Mouse (Mus musculus): ENCODE results near the gene Gadd45gip1. TPM values are rescaled to one million over a fixed set of nuclear protein-coding genes. Genes with fewer than 3 reads are reported as not detected.

The Gadd45gip1 gene
- polyA plus RNA-seq, 1 experiment = 52.9 TPM

DNA sequence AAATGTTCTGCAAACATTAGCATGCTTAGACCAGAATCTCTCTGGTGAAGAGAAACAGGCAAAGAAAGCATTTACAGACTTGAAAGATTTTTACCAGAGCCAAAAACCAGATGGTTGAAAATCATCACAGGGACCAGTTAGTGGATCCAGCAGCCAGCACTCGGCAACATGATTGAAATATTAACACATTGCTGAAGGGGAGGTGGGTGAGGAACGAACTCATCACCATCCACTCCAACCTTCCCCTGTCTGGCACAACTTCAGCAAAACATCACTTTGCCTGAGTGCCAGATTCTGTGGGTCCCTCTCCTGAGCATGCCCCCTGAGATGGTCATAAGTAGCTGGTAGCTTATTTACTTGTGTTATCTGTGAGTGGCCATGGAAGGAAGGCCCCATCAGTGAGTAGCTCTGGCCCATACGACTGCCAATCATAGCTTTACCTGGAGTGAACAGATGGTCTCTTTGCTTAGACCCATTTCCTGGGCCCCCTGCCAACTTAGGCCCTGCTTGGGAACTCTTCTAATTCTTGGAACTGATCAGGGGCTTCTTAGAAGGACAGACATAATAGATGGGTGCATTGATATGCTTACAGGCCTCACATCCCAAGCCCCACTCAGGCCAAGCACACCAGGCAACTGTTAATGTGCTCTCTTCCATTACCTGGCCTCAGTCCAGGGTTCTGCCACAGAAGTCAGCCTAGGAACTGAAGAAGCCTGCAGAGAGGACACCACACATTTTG lies 46.1 kb downstream of the Gadd45gip1 start:
- no peak overlapping the region for H3K27ac ChIP-seq (ENCODE audit: control insufficient read depth, insufficient read depth, low read length)
- DNase-seq = no peak
- no peak for TF ChIP-seq CTCF (IDR thresholded peaks at IDR 0.05; ENCODE audit: borderline replicate concordance, control insufficient read depth, extremely low read depth, insufficient read depth, low read length, poor library complexity)
- no peak for TF ChIP-seq POLR2A (IDR thresholded peaks at IDR 0.05; ENCODE audit: control insufficient read depth, extremely low read depth, insufficient read depth, low read length, poor library complexity)
- H3K4me3 ChIP-seq (ENCODE audit: control insufficient read depth, insufficient read depth, low read length) = no peak overlapping the region
- H3K4me1 ChIP-seq (replicated peaks; ENCODE audit: control insufficient read depth, insufficient read depth, low read length) = peaks cover 8% of the 10 kb centered on the region
- no peaks in the 10 kb centered on the region for H3K36me3 ChIP-seq (ENCODE audit: control insufficient read depth, insufficient read depth, low read length)
- no peaks in the 10 kb centered on the region for H3K27me3 ChIP-seq (ENCODE audit: control insufficient read depth, insufficient read depth, low read length)
- 87% methylated on average over 3 of the region's 3 CpGs for WGBS

DNA sequence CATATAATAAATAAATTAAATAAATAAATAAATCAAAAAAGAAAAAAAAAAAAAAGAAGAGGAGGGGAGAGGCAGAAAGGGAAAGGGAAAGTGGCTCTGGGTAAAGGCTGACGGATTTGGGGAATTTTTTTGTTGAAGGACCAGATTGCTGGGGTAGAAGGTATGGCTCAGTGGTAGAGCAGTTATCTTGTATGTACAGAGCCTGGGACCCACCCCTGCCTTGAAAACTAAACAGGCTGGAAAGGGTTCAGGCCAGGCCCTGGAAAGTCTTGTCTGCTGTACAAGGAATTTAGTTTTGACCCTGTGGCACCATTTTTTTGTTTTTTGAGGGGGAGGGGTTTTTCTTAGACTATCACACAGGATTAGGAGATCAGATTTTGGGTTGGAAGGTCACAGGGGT lies 47.6 kb downstream of the Gadd45gip1 start:
- Histone ChIP-seq H3K27me3 (ENCODE audit: control insufficient read depth, insufficient read depth, low read length) (no peaks in the 10 kb centered on the region), H3K36me3 (ENCODE audit: control insufficient read depth, insufficient read depth, low read length) (no peaks in the 10 kb centered on the region), H3K4me3 (ENCODE audit: control insufficient read depth, insufficient read depth, low read length) (no peak overlapping the region), H3K27ac (ENCODE audit: control insufficient read depth, insufficient read depth, low read length) (no peak overlapping the region), H3K4me1 (replicated peaks; ENCODE audit: control insufficient read depth, insufficient read depth, low read length) (no peaks in the 10 kb centered on the region)
- 94% methylated on average over 1 of the region's 1 CpGs for WGBS
- no peak for DNase-seq
- TF ChIP-seq POLR2A (IDR thresholded peaks at IDR 0.05; ENCODE audit: control insufficient read depth, extremely low read depth, insufficient read depth, low read length, poor library complexity) (no peak), CTCF (IDR thresholded peaks at IDR 0.05; ENCODE audit: borderline replicate concordance, control insufficient read depth, extremely low read depth, insufficient read depth, low read length, poor library complexity) (no peak)

DNA sequence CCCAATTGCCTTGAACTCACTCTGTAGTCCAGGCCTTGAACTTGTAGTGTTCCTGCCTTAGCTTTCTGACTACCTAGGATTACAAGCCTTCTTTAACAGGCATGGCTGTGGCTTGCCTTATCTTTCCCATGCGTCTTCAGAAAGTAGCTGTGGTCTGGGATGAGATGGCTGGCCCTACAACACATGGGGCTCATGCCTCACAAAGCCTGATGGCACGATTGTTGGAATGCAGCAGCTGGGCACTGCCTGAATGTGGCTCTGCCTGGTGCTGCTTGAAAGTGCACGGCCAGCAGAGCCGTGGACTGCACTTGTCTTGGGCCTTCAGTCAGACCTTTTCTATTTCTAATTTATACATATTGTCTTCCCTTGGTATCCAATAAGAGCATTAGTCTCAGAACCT lies 53.4 kb downstream of the Gadd45gip1 start:
- Histone ChIP-seq H3K36me3 (ENCODE audit: control insufficient read depth, insufficient read depth, low read length) (peaks cover 12% of the 10 kb centered on the region), H3K4me1 (replicated peaks; ENCODE audit: control insufficient read depth, insufficient read depth, low read length) (no peaks in the 10 kb centered on the region), H3K27me3 (ENCODE audit: control insufficient read depth, insufficient read depth, low read length) (no peaks in the 10 kb centered on the region), H3K4me3 (ENCODE audit: control insufficient read depth, insufficient read depth, low read length) (no peak overlapping the region), H3K27ac (ENCODE audit: control insufficient read depth, insufficient read depth, low read length) (no peak overlapping the region)
- no peak for DNase-seq
- TF ChIP-seq CTCF (IDR thresholded peaks at IDR 0.05; ENCODE audit: borderline replicate concordance, control insufficient read depth, extremely low read depth, insufficient read depth, low read length, poor library complexity) (no peak), POLR2A (IDR thresholded peaks at IDR 0.05; ENCODE audit: control insufficient read depth, extremely low read depth, insufficient read depth, low read length, poor library complexity) (no peak)
- 93% methylated on average over 4 of the region's 4 CpGs for WGBS

Other genes starting within 250 kb of the Gadd45gip1 start
- 29.2 and 33.7 TPM in 2 replicates for gene Ier2, start 168.7 kb upstream of the Gadd45gip1 start, polyA plus RNA-seq (2012; rRNA removed)
- 169 and 181 TPM in 2 replicates for gene Trmt1, start 145.2 kb upstream of the Gadd45gip1 start, polyA plus RNA-seq (2012; rRNA removed)
- gene Nacc1, start 143.7 kb upstream of the Gadd45gip1 start, polyA plus RNA-seq (2012; rRNA removed) = 155 and 182 TPM in 2 replicates
- 7.1 and 7.5 TPM in 2 replicates for gene Lyl1, start 130.1 kb upstream of the Gadd45gip1 start, polyA plus RNA-seq (2012; rRNA removed)
- gene G430095P16Rik, start 108.5 kb upstream of the Gadd45gip1 start, polyA plus RNA-seq (2012; rRNA removed) = 1.8 and 2.6 TPM in 2 replicates
- gene Nfix, start 31.2 kb upstream of the Gadd45gip1 start, polyA plus RNA-seq (2012; rRNA removed) = 17.7 and 18.2 TPM in 2 replicates
- gene Dand5, start 8.7 kb upstream of the Gadd45gip1 start, polyA plus RNA-seq (2012; rRNA removed) = 2.2 TPM in 2 replicates
- gene Rad23a, start 9.1 kb downstream of the Gadd45gip1 start, polyA plus RNA-seq (2012; rRNA removed) = 109 and 117 TPM in 2 replicates
- 182 and 186 TPM in 2 replicates for gene Calr, start 15.4 kb downstream of the Gadd45gip1 start, polyA plus RNA-seq (2012; rRNA removed)
- gene Farsa, start 25.5 kb downstream of the Gadd45gip1 start, polyA plus RNA-seq (2012; rRNA removed) = 93.5 and 103 TPM in 2 replicates
- gene Syce2, start 40.6 kb downstream of the Gadd45gip1 start, polyA plus RNA-seq (2012; rRNA removed) = 9.4 and 11.6 TPM in 2 replicates
- 78.7 and 85.2 TPM in 2 replicates for gene Gcdh, start 62.4 kb downstream of the Gadd45gip1 start, polyA plus RNA-seq (2012; rRNA removed)
- 0.13 and 0.23 TPM in 2 replicates for gene Klf1, start 70.4 kb downstream of the Gadd45gip1 start, polyA plus RNA-seq (2012; rRNA removed)
- 16.4 and 23.8 TPM in 2 replicates for gene Dnase2a, start 77.0 kb downstream of the Gadd45gip1 start, polyA plus RNA-seq (2012; rRNA removed)
- gene Mast1, start 105.8 kb downstream of the Gadd45gip1 start, polyA plus RNA-seq (2012; rRNA removed) = 0.35 and 0.36 TPM in 2 replicates
- 0.13 and 0.17 TPM in 2 replicates for gene Rtbdn, start 115.5 kb downstream of the Gadd45gip1 start, polyA plus RNA-seq (2012; rRNA removed)
- gene Gm49661, start 137.9 kb downstream of the Gadd45gip1 start, polyA plus RNA-seq (2012; rRNA removed) = 4.3 TPM in 1 of 2 replicates, not detected in the other
- gene Prdx2, start 138.1 kb downstream of the Gadd45gip1 start, polyA plus RNA-seq (2012; rRNA removed) = 162 and 183 TPM in 2 replicates
- 69.4 and 76.1 TPM in 2 replicates for gene Rnaseh2a, start 138.2 kb downstream of the Gadd45gip1 start, polyA plus RNA-seq (2012; rRNA removed)
- gene Junb, start 147.2 kb downstream of the Gadd45gip1 start, polyA plus RNA-seq (2012; rRNA removed) = 125 and 128 TPM in 2 replicates
- gene Hook2, start 159.1 kb downstream of the Gadd45gip1 start, polyA plus RNA-seq (2012; rRNA removed) = 7.2 and 7.4 TPM in 2 replicates
- 0.66 and 0.67 TPM in 2 replicates for gene Best2, start 183.0 kb downstream of the Gadd45gip1 start, polyA plus RNA-seq (2012; rRNA removed)
- gene Asna1, start 193.8 kb downstream of the Gadd45gip1 start, polyA plus RNA-seq (2012; rRNA removed) = 139 and 152 TPM in 2 replicates
- 172 and 173 TPM in 2 replicates for gene Trir, start 195.3 kb downstream of the Gadd45gip1 start, polyA plus RNA-seq (2012; rRNA removed)
- gene Tnpo2, start 205.4 kb downstream of the Gadd45gip1 start, polyA plus RNA-seq (2012; rRNA removed) = 138 and 144 TPM in 2 replicates
- 25.0 and 29.3 TPM in 2 replicates for gene Fbxw9, start 228.5 kb downstream of the Gadd45gip1 start, polyA plus RNA-seq (2012; rRNA removed)
- 1.4 TPM in 1 of 2 replicates, not detected in the other for gene Gm5741, start 236.5 kb downstream of the Gadd45gip1 start, polyA plus RNA-seq (2012; rRNA removed)
- gene Dhps, start 240.2 kb downstream of the Gadd45gip1 start, polyA plus RNA-seq (2012; rRNA removed) = 105 TPM in 2 replicates
- gene Wdr83os, start 249.2 kb downstream of the Gadd45gip1 start, polyA plus RNA-seq (2012; rRNA removed) = 123 and 141 TPM in 2 replicates
- gene Wdr83, start 249.8 kb downstream of the Gadd45gip1 start, polyA plus RNA-seq (2012; rRNA removed) = 51.9 and 56.3 TPM in 2 replicates

Measured in thymus, adult 2 months (tissue).